In genomic region chr16:63842911-63843310, GRCm38 (mm10) we compare ENCODE assay signal across 21 mouse cellular contexts. TPM values are rescaled to one million over a fixed set of nuclear protein-coding genes. Genes with fewer than 3 reads are reported as not detected.
"Had no signal": no experiment of that assay in that cellular context is flagged by ENCODE, and none has a peak within 500 bp of the region (broad histone marks: within the 10 kb centered on the region; RNA-seq: fewer than 3 reads in every experiment).

No protein-coding gene starts in this region.

- H3K9ac ChIP-seq: liver, postnatal 0 days; lung, embryonic 15.5 days; midbrain, embryonic 12.5 days; neural tube, embryonic 12.5 days; stomach, embryonic 15.5 days had no signal

- H3K9me3 ChIP-seq: lung, embryonic 15.5 days; megakaryocyte, embryonic 14.5 days; midbrain, embryonic 12.5 days; neural tube, embryonic 12.5 days; stomach, embryonic 15.5 days had no signal

- H3K36me3 ChIP-seq: lung, embryonic 15.5 days; midbrain, embryonic 12.5 days; neural tube, embryonic 12.5 days; stomach, embryonic 15.5 days had no signal

- H3K4me1 ChIP-seq: lung, embryonic 15.5 days; megakaryocyte, embryonic 14.5 days; midbrain, embryonic 12.5 days; neural tube, embryonic 12.5 days; stomach, embryonic 15.5 days had no signal

- ATAC-seq: liver, postnatal 0 days; lung, postnatal 0 days; midbrain, embryonic 16.5 days had no signal

- H3K4me2 ChIP-seq: lung, embryonic 15.5 days; midbrain, embryonic 12.5 days; neural tube, embryonic 12.5 days; stomach, embryonic 15.5 days had no signal

- H3K27me3 ChIP-seq: lung, embryonic 15.5 days; megakaryocyte, embryonic 14.5 days; midbrain, embryonic 12.5 days; neural tube, embryonic 12.5 days; stomach, embryonic 15.5 days had no signal

- H3K27ac ChIP-seq: lung, embryonic 15.5 days; macrophage; midbrain, embryonic 12.5 days; neural tube, embryonic 12.5 days; stomach, embryonic 15.5 days; stomach, postnatal 0 days had no signal

- H3K4me3 ChIP-seq: lung, embryonic 15.5 days; megakaryocyte, embryonic 14.5 days; midbrain, embryonic 12.5 days; neural tube, embryonic 12.5 days; stomach, embryonic 15.5 days had no signal

- DNase-seq: liver, postnatal 0 days; lung, adult 2 months; lung, postnatal 14 days; lung, postnatal 36 days; midbrain, embryonic 14.5 days; right cerebral cortex, postnatal 14 days; thymus, adult 2 months; thymus, postnatal 25 days; thymus, postnatal 4 days had no signal

RNA-seq across cellular contexts. Expression of gene Epha3, which starts 21.1 kb away (rescaled TPM):
- total RNA-seq: megakaryocyte progenitor cell, adult 5-6 weeks; monocyte, adult 5-6 weeks; neutrophil, adult 5-6 weeks had no signal
- polyA plus RNA-seq: macrophage had no signal
